Mouse (Mus musculus): ENCODE measurements around the gene Gnat2.

DNA sequence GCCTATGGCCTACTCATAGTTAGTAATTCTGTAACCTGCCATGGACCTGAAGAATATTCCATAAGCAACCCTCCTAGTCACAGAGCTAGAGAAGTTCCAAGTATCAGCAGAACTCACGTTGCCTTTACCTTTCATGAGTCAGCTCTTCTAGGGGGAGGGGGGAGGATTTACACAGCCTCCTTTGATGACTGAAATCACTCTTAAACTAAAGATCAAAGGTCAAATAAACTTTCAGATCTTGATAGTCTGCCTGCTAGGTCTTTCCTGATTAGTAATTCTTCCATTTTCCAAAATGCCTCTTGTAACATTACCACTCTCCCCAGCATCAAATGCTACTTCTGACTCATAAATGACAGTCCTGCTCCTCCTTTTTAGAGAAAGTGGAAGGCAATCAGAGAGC is 31.5 kb downstream of the Gnat2 start:
- TF ChIP-seq CTCF (IDR thresholded peaks at IDR 0.05; ENCODE audit: borderline replicate concordance, extremely low read depth, insufficient read depth, insufficient read length), result no peak
- TF ChIP-seq POLR2A (IDR thresholded peaks at IDR 0.05; ENCODE audit: borderline replicate concordance, extremely low read depth, insufficient read depth, insufficient read length, poor library complexity, severe bottlenecking), result no peak

Measured in brain, embryonic 14.5 days (tissue).